Mouse (Mus musculus) ES-E14 (cell line): ENCODE data around the gene Il2ra. TPM values are rescaled to one million over a fixed set of nuclear protein-coding genes. Genes with fewer than 3 reads are reported as not detected.

ENCODE experiments used
- DNase-seq: peaks from one replicate; pipeline ENCODE4 v3.0.0-alpha.2; 2013; ENCODE audit warnings: low read depth, low spot score
- H3K27ac ChIP-seq: 2 replicates; pipeline ENCODE4 v1.5.1; 2012; ENCODE audit warnings: low read depth, mild to moderate bottlenecking, low read length, moderate library complexity, mixed read lengths; ENCODE audit not compliant: poor library complexity, insufficient read depth, severe bottlenecking
- H3K36me3 ChIP-seq: 2 replicates; pipeline ENCODE4 v1.6.1; 2012; ENCODE audit warnings: mild to moderate bottlenecking, low read length, moderate library complexity, mixed read lengths; ENCODE audit not compliant: control insufficient read depth, poor library complexity, insufficient read depth, severe bottlenecking
- H3K4me1 ChIP-seq, 2 experiments: fragments of 150-350 bp in 1 of 2; sonication (generic) in 1 of 2; 2 replicates each; pipeline ENCODE4 v1.6.1; 2012; ENCODE audit warnings: low read length in 2 of 2, mild to moderate bottlenecking in 1 of 2, mixed read lengths in 1 of 2; ENCODE audit not compliant: control insufficient read depth in 2 of 2, insufficient read depth in 2 of 2, poor library complexity in 1 of 2
- H3K4me3 ChIP-seq, 2 experiments: fragments of 150-350 bp in 1 of 2; sonication (generic) in 1 of 2; 2 replicates each; pipeline ENCODE4 v1.5.1; 2012; ENCODE audit warnings: low read length in 2 of 2, low read depth in 1 of 2, mild to moderate bottlenecking in 1 of 2, mixed read lengths in 1 of 2; ENCODE audit not compliant: insufficient read depth in 1 of 2, poor library complexity in 1 of 2, severe bottlenecking in 1 of 2
- H3K9ac ChIP-seq: 2 replicates; pipeline ENCODE4 v1.6.1; 2012; ENCODE audit warnings: low read depth, mild to moderate bottlenecking, low read length, mixed read lengths; ENCODE audit not compliant: poor library complexity, insufficient read depth, severe bottlenecking
- H3K9me3 ChIP-seq: fragments of 150-350 bp; sonication (generic); 2 replicates; pipeline ENCODE4 v1.6.1; 2012; ENCODE audit warnings: low read depth, mild to moderate bottlenecking, low read length; ENCODE audit not compliant: control insufficient read depth, insufficient read depth
- CHD2 ChIP-seq: IDR thresholded peaks from 2 replicates; pipeline ENCODE4 v1.6.1; 2014; ENCODE audit warnings: mild to moderate bottlenecking, low read depth, low read length, inconsistent platforms
- HCFC1 ChIP-seq: IDR thresholded peaks from 2 replicates; pipeline ENCODE4 v1.6.1; 2012; ENCODE audit warnings: low read length, inconsistent platforms, borderline replicate concordance; ENCODE audit not compliant: insufficient read depth
- MAFK ChIP-seq: IDR thresholded peaks from 2 replicates; pipeline ENCODE4 v1.6.1; 2014; ENCODE audit warnings: mild to moderate bottlenecking, low read depth, low read length, inconsistent platforms; ENCODE audit not compliant: insufficient read depth
- ZC3H11A ChIP-seq: IDR thresholded peaks from 2 replicates; pipeline ENCODE4 v1.6.1; 2012; ENCODE audit warnings: low read depth, mild to moderate bottlenecking, inconsistent platforms, low read length, borderline replicate concordance
- ZNF384 ChIP-seq: IDR thresholded peaks from 2 replicates; pipeline ENCODE4 v1.6.1; 2012; ENCODE audit warnings: low read depth, low read length, inconsistent platforms
- in situ Hi-C, 2 experiments: fragments of 600-800 bp; cut with MboI; formaldehyde crosslinking; loops; one replicate each; pipeline ENCODE4 v1.15.1; 2025; ENCODE audit warnings: low sequenced_read_pairs in 2 of 2, inconsistent platforms in 1 of 2; ENCODE audit not compliant: unreplicated experiment in 2 of 2
- total RNA-seq: library from RNA; depleted of rRNA; stranded (reverse); fragments of 300-350 nt; gene quantifications from 2 replicates; pipeline ENCODE4 v1.2.3, GENCODE M21; 2012

Gene Il2ra
- total RNA-seq, 1 experiment, result not detected

DNA sequence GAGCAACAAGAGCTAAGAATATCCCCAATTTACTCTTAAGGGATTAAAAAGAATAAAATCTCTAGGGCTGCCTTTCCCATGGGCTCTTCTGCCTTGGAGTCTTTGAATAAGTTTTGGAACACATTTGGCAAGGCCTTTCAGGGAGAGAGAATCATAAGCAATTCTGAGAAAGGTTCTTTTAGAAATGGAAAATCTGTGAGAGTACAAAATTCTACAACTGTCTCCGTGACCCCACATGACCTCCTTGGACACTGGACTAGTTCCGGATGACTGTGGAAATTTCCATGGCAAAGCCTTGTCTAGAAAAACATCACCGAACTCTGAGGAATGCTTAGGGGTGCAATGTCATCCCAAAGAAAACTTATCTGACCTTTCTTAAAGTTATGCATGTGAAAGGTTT, 22.7 kb downstream of the Il2ra start:
- H3K4me3 ChIP-seq, result no peak overlapping the region
- H3K4me1 ChIP-seq, result no peaks in the 10 kb centered on the region
- DNase-seq, result no peak
- no peak overlapping the region for H3K9ac ChIP-seq
- in situ Hi-C loops, result no loop called here
- H3K27ac ChIP-seq, result no peak overlapping the region
- H3K36me3 ChIP-seq, result no peaks in the 10 kb centered on the region
- H3K9me3 ChIP-seq, result no peaks in the 10 kb centered on the region
- no peak for TF ChIP-seq HCFC1
- no peak for TF ChIP-seq MAFK
- TF ChIP-seq ZNF384, result no peak
- no peak for TF ChIP-seq ZC3H11A
- TF ChIP-seq CHD2, result no peak

- TF ChIP-seq ZNF384 (no peak), ZC3H11A (no peak), CHD2 (no peak), HCFC1 (no peak), MAFK (no peak)
- H3K36me3 ChIP-seq, result no peaks in the 10 kb centered on the region
- no peaks in the 10 kb centered on the region for H3K4me1 ChIP-seq
- no peak for DNase-seq
- in situ Hi-C loops, result no loop called here
- H3K4me3 ChIP-seq, result no peak overlapping the region
- H3K27ac ChIP-seq, result no peak overlapping the region
- H3K9me3 ChIP-seq, result no peaks in the 10 kb centered on the region
- H3K9ac ChIP-seq, result no peak overlapping the region
Observed at GRCm38 (mm10) chr2:11672144-11672543, 29.5 kb downstream of the Il2ra start.

- in situ Hi-C loops, result no loop called here
- Histone ChIP-seq H3K9ac (no peak overlapping the region), H3K4me1 (peaks cover 8 to 16% of the 10 kb centered on the region in 2 experiments; a peak in 2 of 4 replicates)
Observed at GRCm38 (mm10) chr2:11679626-11680025, 37.0 kb downstream of the Il2ra start.

GRCm38 (mm10) chr2:11682712-11683111, 40.1 kb downstream of the Il2ra start:
- no peak overlapping the region for H3K27ac ChIP-seq
- H3K9ac ChIP-seq, result no peak overlapping the region
- H3K9me3 ChIP-seq, result no peaks in the 10 kb centered on the region
- peaks cover 8 to 16% of the 10 kb centered on the region in 2 experiments; a peak in 2 of 4 replicates for H3K4me1 ChIP-seq
- in situ Hi-C loops, result no loop called here
- H3K4me3 ChIP-seq, result no peak overlapping the region
- no peaks in the 10 kb centered on the region for H3K36me3 ChIP-seq
- DNase-seq, result no peak
- no peak for TF ChIP-seq MAFK
- no peak for TF ChIP-seq CHD2
- TF ChIP-seq ZNF384, result no peak
- no peak for TF ChIP-seq ZC3H11A
- TF ChIP-seq HCFC1, result no peak

More at GRCm38 (mm10) chr2:11679626-11680025, 37.0 kb downstream of the Il2ra start:
- Histone ChIP-seq H3K4me3 (no peak overlapping the region), H3K27ac (no peak overlapping the region), H3K9me3 (no peaks in the 10 kb centered on the region), H3K36me3 (no peaks in the 10 kb centered on the region)
- DNase-seq, result no peak
- TF ChIP-seq CHD2 (no peak), MAFK (no peak), HCFC1 (no peak), ZC3H11A (no peak), ZNF384 (no peak)

DNA sequence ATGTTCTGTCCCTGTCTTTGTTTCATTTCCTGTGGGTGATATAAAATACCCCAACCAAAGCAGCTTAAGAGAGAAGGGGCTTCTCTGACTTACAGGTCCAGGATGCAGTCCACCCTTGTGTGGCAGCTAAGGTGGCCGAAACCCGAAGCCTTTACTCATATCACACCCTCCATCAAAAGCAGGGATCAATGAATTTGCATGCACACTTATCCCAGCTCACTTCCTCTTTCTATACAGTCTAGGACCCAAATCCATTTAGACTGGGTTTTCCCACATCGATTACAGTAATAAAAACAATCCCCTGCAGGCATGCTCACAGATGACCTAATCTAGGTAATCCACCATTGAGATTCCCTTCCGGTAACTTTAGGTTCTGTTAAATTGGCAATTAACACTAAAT, 43.9 kb downstream of the Il2ra start:
- Histone ChIP-seq H3K36me3 (no peaks in the 10 kb centered on the region), H3K4me1 (peaks cover 8 to 14% of the 10 kb centered on the region in 2 experiments; a peak in 2 of 4 replicates), H3K27ac (no peak overlapping the region), H3K4me3 (no peak overlapping the region), H3K9ac (no peak overlapping the region), H3K9me3 (no peaks in the 10 kb centered on the region)
- in situ Hi-C loops, result no loop called here
- DNase-seq, result no peak
- TF ChIP-seq ZNF384 (no peak), MAFK (no peak), HCFC1 (no peak), ZC3H11A (no peak), CHD2 (no peak)
